Mouse (Mus musculus) ES-E14 (cell line): ENCODE data around the gene Zfp524. TPM values are rescaled to one million over a fixed set of nuclear protein-coding genes. Genes with fewer than 3 reads are reported as not detected.

Experiments
- DNase-seq: peaks from one replicate; pipeline ENCODE4 v3.0.0-alpha.2; 2013; ENCODE audit warnings: low read depth, low spot score
- H3K27ac ChIP-seq: 2 replicates; pipeline ENCODE4 v1.5.1; 2012; ENCODE audit warnings: low read depth, mild to moderate bottlenecking, low read length, moderate library complexity, mixed read lengths; ENCODE audit not compliant: poor library complexity, insufficient read depth, severe bottlenecking
- H3K36me3 ChIP-seq: 2 replicates; pipeline ENCODE4 v1.6.1; 2012; ENCODE audit warnings: mild to moderate bottlenecking, low read length, moderate library complexity, mixed read lengths; ENCODE audit not compliant: control insufficient read depth, poor library complexity, insufficient read depth, severe bottlenecking
- H3K4me1 ChIP-seq, 2 experiments: fragments of 150-350 bp in 1 of 2; sonication (generic) in 1 of 2; 2 replicates each; pipeline ENCODE4 v1.6.1; 2012; ENCODE audit warnings: low read length in 2 of 2, mild to moderate bottlenecking in 1 of 2, mixed read lengths in 1 of 2; ENCODE audit not compliant: control insufficient read depth in 2 of 2, insufficient read depth in 2 of 2, poor library complexity in 1 of 2
- H3K4me3 ChIP-seq, 2 experiments: fragments of 150-350 bp in 1 of 2; sonication (generic) in 1 of 2; 2 replicates each; pipeline ENCODE4 v1.5.1; 2012; ENCODE audit warnings: low read length in 2 of 2, low read depth in 1 of 2, mild to moderate bottlenecking in 1 of 2, mixed read lengths in 1 of 2; ENCODE audit not compliant: insufficient read depth in 1 of 2, poor library complexity in 1 of 2, severe bottlenecking in 1 of 2
- H3K9ac ChIP-seq: 2 replicates; pipeline ENCODE4 v1.6.1; 2012; ENCODE audit warnings: low read depth, mild to moderate bottlenecking, low read length, mixed read lengths; ENCODE audit not compliant: poor library complexity, insufficient read depth, severe bottlenecking
- H3K9me3 ChIP-seq: fragments of 150-350 bp; sonication (generic); 2 replicates; pipeline ENCODE4 v1.6.1; 2012; ENCODE audit warnings: low read depth, mild to moderate bottlenecking, low read length; ENCODE audit not compliant: control insufficient read depth, insufficient read depth
- CHD2 ChIP-seq: IDR thresholded peaks from 2 replicates; pipeline ENCODE4 v1.6.1; 2014; ENCODE audit warnings: mild to moderate bottlenecking, low read depth, low read length, inconsistent platforms
- HCFC1 ChIP-seq: IDR thresholded peaks from 2 replicates; pipeline ENCODE4 v1.6.1; 2012; ENCODE audit warnings: low read length, inconsistent platforms, borderline replicate concordance; ENCODE audit not compliant: insufficient read depth
- MAFK ChIP-seq: IDR thresholded peaks from 2 replicates; pipeline ENCODE4 v1.6.1; 2014; ENCODE audit warnings: mild to moderate bottlenecking, low read depth, low read length, inconsistent platforms; ENCODE audit not compliant: insufficient read depth
- ZC3H11A ChIP-seq: IDR thresholded peaks from 2 replicates; pipeline ENCODE4 v1.6.1; 2012; ENCODE audit warnings: low read depth, mild to moderate bottlenecking, inconsistent platforms, low read length, borderline replicate concordance
- ZNF384 ChIP-seq: IDR thresholded peaks from 2 replicates; pipeline ENCODE4 v1.6.1; 2012; ENCODE audit warnings: low read depth, low read length, inconsistent platforms
- in situ Hi-C, 2 experiments: fragments of 600-800 bp; cut with MboI; formaldehyde crosslinking; loops; one replicate each; pipeline ENCODE4 v1.15.1; 2025; ENCODE audit warnings: low sequenced_read_pairs in 2 of 2, inconsistent platforms in 1 of 2; ENCODE audit not compliant: unreplicated experiment in 2 of 2
- total RNA-seq: library from RNA; depleted of rRNA; stranded (reverse); fragments of 300-350 nt; gene quantifications from 2 replicates; pipeline ENCODE4 v1.2.3, GENCODE M21; 2012; rRNA removed

Zfp524 gene
- 2.6 and 3.9 TPM in 2 replicates for total RNA-seq

- Histone ChIP-seq H3K4me1 (peaks cover 6 to 24% of the 10 kb centered on the region in 2 experiments; a peak in 3 of 4 replicates), H3K27ac (peak within 1 kb of the TSS; percentile 100), H3K4me3 (peak within 1 kb of the TSS; percentile 95 to 98), H3K9me3 (no peaks in the 10 kb centered on the region), H3K36me3 (peaks cover 27% of the 10 kb centered on the region), H3K9ac (peak within 1 kb of the TSS; percentile 100)
- TF ChIP-seq MAFK: no peak
- TF ChIP-seq HCFC1: peak; percentile 82; the same call in 1 of the 2 replicates
- in situ Hi-C loops: no loop called here
- DNase-seq: peak; percentile 98
Measured at GRCm38 (mm10) chr7:5014251-5015117, at the start of gene Zfp524, which contains the start of gene Fiz1. Gene Zfp524 (plus strand): TSS chr7:5014415. Gene Fiz1 (minus strand): TSS chr7:5014697.

GRCm38 (mm10) chr7:4964988-4965387, 49.2 kb upstream of the Zfp524 start:
- no peaks in the 10 kb centered on the region for H3K9me3 ChIP-seq
- H3K4me1 ChIP-seq: peaks cover 0 to 6% of the 10 kb centered on the region in 2 experiments; a peak in 1 of 4 replicates
- H3K27ac ChIP-seq: no peak overlapping the region
- H3K4me3 ChIP-seq: no peak overlapping the region
- H3K36me3 ChIP-seq: no peaks in the 10 kb centered on the region
- DNase-seq: no peak
- in situ Hi-C loops: no loop called here
- TF ChIP-seq ZNF384 (no peak), CHD2 (no peak), MAFK (no peak), ZC3H11A (no peak), HCFC1 (no peak)
- H3K9ac ChIP-seq: no peak overlapping the region

- in situ Hi-C loops: no loop called here
- H3K9ac ChIP-seq: no peak within 1 kb of the TSS
- no peaks in the 10 kb centered on the region for H3K9me3 ChIP-seq
- no peaks in the 10 kb centered on the region for H3K36me3 ChIP-seq
- no peaks in the 10 kb centered on the region for H3K4me1 ChIP-seq
- no peak for TF ChIP-seq MAFK
- no peak for TF ChIP-seq ZNF384
- TF ChIP-seq HCFC1: no peak
- no peak for TF ChIP-seq ZC3H11A
- no peak for TF ChIP-seq CHD2
- no peak for DNase-seq
- H3K27ac ChIP-seq: no peak within 1 kb of the TSS
- H3K4me3 ChIP-seq: no peak within 1 kb of the TSS
Measured at GRCm38 (mm10) chr7:4971068-4971467, 43.1 kb upstream of the Zfp524 start, which contains the start of gene Sbk3. Gene Sbk3 (minus strand): TSS chr7:4971168.

GRCm38 (mm10) chr7:4971710-4972109, 42.5 kb upstream of the Zfp524 start:
- DNase-seq: no peak
- Histone ChIP-seq H3K27ac (no peak overlapping the region), H3K4me3 (no peak overlapping the region), H3K9me3 (no peaks in the 10 kb centered on the region), H3K9ac (no peak overlapping the region), H3K36me3 (no peaks in the 10 kb centered on the region), H3K4me1 (no peaks in the 10 kb centered on the region)
- in situ Hi-C loops: no loop called here
- TF ChIP-seq ZC3H11A: no peak
- no peak for TF ChIP-seq ZNF384
- TF ChIP-seq CHD2: no peak
- TF ChIP-seq HCFC1: no peak
- no peak for TF ChIP-seq MAFK
